ENCODE assay signal across 27 mouse cellular contexts in the genomic region with DNA sequence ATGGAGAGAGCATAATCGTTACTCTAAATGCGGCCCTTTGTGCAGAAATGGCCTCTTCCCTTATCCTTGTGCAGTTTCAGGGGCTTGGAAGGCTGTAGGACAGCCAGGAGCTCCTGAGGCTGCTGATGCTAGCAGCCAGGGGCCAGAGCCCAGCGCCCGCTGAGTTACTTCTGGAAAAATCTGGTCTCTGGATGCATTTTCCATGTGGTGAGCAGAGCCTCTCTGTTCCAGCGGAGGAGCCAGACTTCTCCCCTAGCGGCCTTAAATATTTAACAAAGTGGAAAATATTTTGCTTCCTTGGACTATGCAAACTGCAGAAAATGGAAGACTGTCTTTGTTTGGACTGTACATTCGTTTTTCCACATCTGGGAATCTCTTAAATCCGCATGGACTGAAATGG.
DNase-seq lines count a peak whose midpoint lies in the region; ATAC-seq lines count a peak whose summit lies in the region.
"Had no signal": no experiment of that assay in that cellular context is flagged by ENCODE, and none has a peak within 500 bp of the region (broad histone marks: within the 10 kb centered on the region; RNA-seq: fewer than 3 reads in every experiment).

No protein-coding gene starts in this region.

- H3K4me3 ChIP-seq in embryonic facial prominence, embryonic 13.5 days = no peak overlapping the region
- H3K4me3 ChIP-seq in embryonic facial prominence, embryonic 10.5 days = no peak overlapping the region
- no peak overlapping the region for H3K4me3 ChIP-seq in embryonic facial prominence, embryonic 15.5 days (replicated peaks)
- no peak overlapping the region for H3K4me3 ChIP-seq in midbrain, embryonic 13.5 days (replicated peaks)
- H3K4me3 ChIP-seq: heart, adult 2 months; heart, embryonic 12.5 days; liver, embryonic 15.5 days; megakaryocyte, embryonic 14.5 days; midbrain, embryonic 12.5 days; neural tube, embryonic 13.5 days; stomach, embryonic 15.5 days had no signal

- intact Hi-C loops in gastrocnemius, postnatal 14 days (cut with DNase I; ENCODE audit: low total_unique reads) = no loop called here

- H3K27ac ChIP-seq in embryonic facial prominence, embryonic 13.5 days = 0 out of 2 replicates have a peak overlapping the region, but pooled peaks have one; percentile 19
- H3K27ac ChIP-seq in embryonic facial prominence, embryonic 10.5 days (replicated peaks) = no peak overlapping the region
- H3K27ac ChIP-seq in embryonic facial prominence, embryonic 15.5 days (replicated peaks) = peak overlapping the region; percentile 68
- H3K27ac ChIP-seq in midbrain, embryonic 13.5 days = no peak overlapping the region
- H3K27ac ChIP-seq: heart, adult 2 months; hindbrain, embryonic 14.5 days; liver, embryonic 15.5 days; midbrain, embryonic 12.5 days; neural tube, embryonic 13.5 days; stomach, embryonic 15.5 days had no signal

- no peak for ATAC-seq in embryonic facial prominence, embryonic 13.5 days (ENCODE audit: insufficient number of reproducible peaks, insufficient read depth, low FRiP score, low TSS enrichment, low read depth)
- ATAC-seq in embryonic facial prominence, embryonic 15.5 days (ENCODE audit: insufficient number of reproducible peaks, low FRiP score, low TSS enrichment, low read depth) = peak; percentile 19; the same call in 1 of the 2 replicates
- no peak for ATAC-seq in midbrain, embryonic 13.5 days
- ATAC-seq: forebrain, embryonic 14.5 days; intestine, postnatal 0 days had no signal

- H3K9me3 ChIP-seq in embryonic facial prominence, embryonic 13.5 days = no peaks in the 10 kb centered on the region
- H3K9me3 ChIP-seq in embryonic facial prominence, embryonic 10.5 days = no peaks in the 10 kb centered on the region
- no peaks in the 10 kb centered on the region for H3K9me3 ChIP-seq in embryonic facial prominence, embryonic 15.5 days (replicated peaks)
- no peaks in the 10 kb centered on the region for H3K9me3 ChIP-seq in midbrain, embryonic 13.5 days
- H3K9me3 ChIP-seq: heart, embryonic 12.5 days; liver, embryonic 15.5 days; megakaryocyte, embryonic 14.5 days; midbrain, embryonic 12.5 days; neural tube, embryonic 13.5 days; stomach, embryonic 15.5 days had no signal

- 66% methylated on average over 8 of the region's 8 CpGs for WGBS in embryonic facial prominence, embryonic 13.5 days
- WGBS in embryonic facial prominence, embryonic 10.5 days = 88% methylated on average over 8 of the region's 8 CpGs
- 60% methylated on average over 8 of the region's 8 CpGs for WGBS in embryonic facial prominence, embryonic 15.5 days
- 90% methylated on average over 8 of the region's 8 CpGs for WGBS in midbrain, embryonic 13.5 days

- no peaks in the 10 kb centered on the region for H3K27me3 ChIP-seq in embryonic facial prominence, embryonic 13.5 days
- no peaks in the 10 kb centered on the region for H3K27me3 ChIP-seq in embryonic facial prominence, embryonic 10.5 days (replicated peaks; ENCODE audit: low read depth, poor library complexity, severe bottlenecking)
- H3K27me3 ChIP-seq in embryonic facial prominence, embryonic 15.5 days = no peaks in the 10 kb centered on the region
- H3K27me3 ChIP-seq in midbrain, embryonic 13.5 days = no peaks in the 10 kb centered on the region
- H3K27me3 ChIP-seq: CH12.LX; heart, embryonic 12.5 days; liver, embryonic 15.5 days; megakaryocyte, embryonic 14.5 days; midbrain, embryonic 12.5 days; neural tube, embryonic 13.5 days; stomach, embryonic 15.5 days had no signal

- no peak overlapping the region for H3K4me2 ChIP-seq in embryonic facial prominence, embryonic 13.5 days
- no peak overlapping the region for H3K4me2 ChIP-seq in embryonic facial prominence, embryonic 15.5 days (replicated peaks)
- H3K4me2 ChIP-seq in midbrain, embryonic 13.5 days (replicated peaks) = no peak overlapping the region
- H3K4me2 ChIP-seq: heart, embryonic 12.5 days; hindbrain, embryonic 14.5 days; liver, embryonic 15.5 days; lung, embryonic 14.5 days; midbrain, embryonic 12.5 days; neural tube, embryonic 13.5 days; stomach, embryonic 15.5 days had no signal

- no peaks in the 10 kb centered on the region for H3K36me3 ChIP-seq in embryonic facial prominence, embryonic 13.5 days
- H3K36me3 ChIP-seq in embryonic facial prominence, embryonic 10.5 days (replicated peaks) = no peaks in the 10 kb centered on the region
- H3K36me3 ChIP-seq in embryonic facial prominence, embryonic 15.5 days = no peaks in the 10 kb centered on the region
- H3K36me3 ChIP-seq in midbrain, embryonic 13.5 days = no peaks in the 10 kb centered on the region
- H3K36me3 ChIP-seq: heart, embryonic 12.5 days; liver, embryonic 15.5 days; midbrain, embryonic 12.5 days; neural tube, embryonic 13.5 days; stomach, embryonic 15.5 days had no signal

- DNase-seq in embryonic facial prominence, embryonic 10.5 days (ENCODE audit: low spot score) = no peak
- DNase-seq in gastrocnemius, postnatal 14 days = peak; percentile 40
- peak; percentile 67 for DNase-seq in skeletal muscle tissue, adult 2 months (ENCODE audit: low read depth, low spot score)
- DNase-seq in ovary, postnatal 14 days (ENCODE audit: low spot score) = no peak
- DNase-seq: adrenal gland, adult 8-10 months; cerebellum, adult 9-10 months; cerebellum, postnatal 36 days; embryo, embryonic 11 days; heart, adult 2 months; kidney, adult 9 months; kidney, postnatal 14 days; layer of hippocampus, adult 9-11 months; lung, embryonic 14.5 days; lung, postnatal 36 days had no signal

- H3K9ac ChIP-seq in embryonic facial prominence, embryonic 13.5 days = no peak overlapping the region
- no peak overlapping the region for H3K9ac ChIP-seq in embryonic facial prominence, embryonic 15.5 days
- no peak overlapping the region for H3K9ac ChIP-seq in midbrain, embryonic 13.5 days (replicated peaks)
- H3K9ac ChIP-seq: heart, embryonic 12.5 days; hindbrain, embryonic 14.5 days; liver, embryonic 15.5 days; lung, embryonic 14.5 days; midbrain, embryonic 12.5 days; neural tube, embryonic 13.5 days; stomach, embryonic 15.5 days had no signal

- H3K4me1 ChIP-seq in embryonic facial prominence, embryonic 13.5 days = no peaks in the 10 kb centered on the region
- no peaks in the 10 kb centered on the region for H3K4me1 ChIP-seq in embryonic facial prominence, embryonic 10.5 days
- H3K4me1 ChIP-seq in embryonic facial prominence, embryonic 15.5 days = no peaks in the 10 kb centered on the region
- H3K4me1 ChIP-seq in midbrain, embryonic 13.5 days (replicated peaks) = no peaks in the 10 kb centered on the region
- H3K4me1 ChIP-seq: heart, embryonic 12.5 days; liver, embryonic 15.5 days; midbrain, embryonic 12.5 days; neural tube, embryonic 13.5 days; stomach, embryonic 15.5 days had no signal

Comparison
In these comparisons a context has a peak if more than half of its experiments do, and no peak if none do; other contexts are left out.
1. H3K27ac ChIP-seq: peak in embryonic facial prominence, embryonic 13.5 days (single experiment) and embryonic facial prominence, embryonic 15.5 days (single experiment); none in embryonic facial prominence, embryonic 10.5 days (single experiment) and midbrain, embryonic 13.5 days (single experiment).
2. DNase-seq: peak in gastrocnemius, postnatal 14 days (single experiment) and skeletal muscle tissue, adult 2 months (single experiment); none in embryonic facial prominence, embryonic 10.5 days (single experiment) and ovary, postnatal 14 days (single experiment).